Mouse (Mus musculus): ENCODE results near the gene Rbm20.
A peak's percentile ranks its signal among the peaks of the same experiment; 100 is the strongest.

GRCm38 (mm10) chr19:53821241-53822120 is 144.4 kb downstream of the Rbm20 start:
- TF ChIP-seq CTCF (IDR thresholded peaks at IDR 0.05) (peak; percentile 65), POLR2A (IDR thresholded peaks at IDR 0.05; ENCODE audit: insufficient read depth, low read depth, low read length) (no peak)

Data from heart, adult 2 months (tissue).